Mouse (Mus musculus): ENCODE measurements around the gene Fbxo41. TPM values are rescaled to one million over a fixed set of nuclear protein-coding genes. Genes with fewer than 3 reads are reported as not detected.

Fbxo41 gene
- polyA plus RNA-seq (2012; rRNA removed; ENCODE audit: low replicate concordance) = 0.09 and 0.17 TPM in 2 replicates

DNA sequence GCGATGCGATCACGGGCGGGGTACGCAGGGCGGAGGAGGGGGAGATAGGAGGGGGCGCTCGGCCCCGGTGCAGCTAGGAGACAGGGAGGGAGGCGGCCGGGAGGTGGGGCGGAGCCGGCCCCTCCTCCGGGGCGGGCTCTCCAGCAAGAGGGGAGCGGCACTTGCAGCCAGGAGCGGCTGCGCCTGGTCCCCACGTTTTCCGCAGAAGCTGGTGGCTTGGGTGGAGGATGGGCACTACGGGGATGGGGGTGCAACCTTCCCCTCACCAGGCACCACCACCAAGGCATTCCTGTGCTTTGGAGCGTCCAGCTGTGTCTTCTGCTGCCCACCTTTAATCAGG, at the start of gene Fbxo41:
Gene Fbxo41 (minus strand): TSS at position 84 of the 340 bp plus-strand sequence.

GRCm38 (mm10) chr6:85513531-85513910, 10.7 kb upstream of the Fbxo41 start, which contains the start of gene Egr4:
Gene Egr4, minus strand, starts transcription at chr6:85513589.

DNA sequence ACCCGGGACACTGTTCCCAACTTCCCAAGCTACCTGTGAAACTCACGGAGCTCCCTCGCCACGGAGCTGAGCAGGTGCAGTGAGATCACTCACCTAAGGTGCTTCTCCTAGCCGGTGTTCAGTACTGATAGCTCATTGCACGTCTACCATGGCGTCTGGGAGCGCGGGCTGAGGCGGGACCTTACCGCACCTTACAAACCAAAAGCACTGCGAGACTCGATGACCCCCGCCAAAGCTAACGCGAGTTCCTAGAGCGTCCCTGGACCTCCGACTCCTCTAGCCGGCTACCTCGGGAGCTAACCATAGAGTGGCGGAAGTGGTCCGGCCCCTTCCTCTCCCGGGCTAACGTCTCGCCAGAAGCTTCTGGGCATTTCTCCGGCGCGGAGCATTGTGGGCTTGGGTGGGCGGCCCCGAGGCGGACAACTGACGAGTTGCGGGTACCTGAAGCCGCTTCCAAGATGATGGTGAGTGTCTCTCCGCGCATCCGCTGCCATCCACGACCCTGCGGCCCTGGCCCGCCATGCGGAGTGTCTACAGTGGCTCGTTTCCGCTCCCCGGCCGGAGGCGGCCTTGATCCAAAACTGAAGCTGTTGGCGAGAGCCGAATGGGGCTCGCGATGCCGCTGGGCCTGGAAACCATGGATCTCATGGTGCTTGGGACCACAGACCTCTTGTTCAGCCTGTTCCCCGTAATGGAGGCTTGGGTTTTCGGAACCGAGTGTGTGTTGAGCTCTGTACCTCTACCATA, 51.0 kb downstream of the Fbxo41 start, which contains the start of gene Pradc1:
Gene Pradc1 (minus strand): TSS at position 307 of the 747 bp plus-strand sequence.

GRCm38 (mm10) chr6:85450697-85451663, 51.8 kb downstream of the Fbxo41 start, which contains the start of gene Cct7:
Gene Cct7, plus strand, starts transcription at chr6:85451514.

DNA sequence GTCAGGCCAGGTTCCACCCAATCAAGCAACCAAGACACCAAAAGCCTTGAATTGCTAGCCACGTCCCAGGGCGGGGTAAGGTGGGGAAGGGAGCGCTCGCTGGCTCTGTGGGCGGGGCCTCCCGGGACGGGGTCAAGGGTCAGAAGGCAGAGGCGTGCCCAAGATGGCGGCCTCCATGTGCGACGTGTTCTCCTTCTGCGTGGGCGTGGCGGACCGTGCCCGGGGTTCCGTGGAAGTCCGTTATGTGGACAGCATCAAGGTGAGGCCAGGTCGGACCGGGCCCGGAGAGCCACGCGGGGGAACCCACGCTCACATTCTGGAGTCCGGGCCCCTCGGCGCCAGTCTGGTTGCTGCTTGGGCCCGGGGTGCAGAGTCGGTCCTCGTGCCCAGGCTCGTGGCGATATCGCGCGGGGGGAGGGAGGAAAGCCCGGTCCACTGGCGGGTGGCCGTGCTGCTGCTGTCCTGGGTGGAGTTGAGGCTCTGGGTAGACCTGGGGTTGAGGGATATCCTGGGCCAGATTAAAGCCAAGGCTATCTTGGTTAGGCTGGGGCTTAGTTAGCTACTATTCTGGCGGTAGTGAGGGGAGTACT, 70.9 kb downstream of the Fbxo41 start, which contains the start of gene Smyd5:
Gene Smyd5 (plus strand): TSS at position 148 of the 590 bp plus-strand sequence.

GRCm38 (mm10) chr6:85423836-85424379, 78.9 kb downstream of the Fbxo41 start, which contains the start of gene Noto:
Gene Noto, plus strand, starts transcription at chr6:85423886.

Other genes with a start within 250 kb of the Fbxo41 start
- 29.4 and 34.1 TPM in 2 replicates for gene Sfxn5, start 169.6 kb downstream of the Fbxo41 start, polyA plus RNA-seq (2012; rRNA removed; ENCODE audit: low replicate concordance)
- 43.6 and 45.1 TPM in 2 replicates for gene Rab11fip5, start 128.4 kb downstream of the Fbxo41 start, polyA plus RNA-seq (2012; rRNA removed; ENCODE audit: low replicate concordance)
- not detected in 2 replicates for gene Noto, start 79.1 kb downstream of the Fbxo41 start, polyA plus RNA-seq (2012; rRNA removed; ENCODE audit: low replicate concordance)
- gene Smyd5, start 71.0 kb downstream of the Fbxo41 start, polyA plus RNA-seq (2012; rRNA removed; ENCODE audit: low replicate concordance) = 22.0 and 29.7 TPM in 2 replicates
- gene Cct7, start 51.5 kb downstream of the Fbxo41 start, polyA plus RNA-seq (2012; rRNA removed; ENCODE audit: low replicate concordance) = 68.7 and 93.9 TPM in 2 replicates
- 20.1 and 29.0 TPM in 2 replicates for gene Pradc1, start 51.0 kb downstream of the Fbxo41 start, polyA plus RNA-seq (2012; rRNA removed; ENCODE audit: low replicate concordance)
- 0.13 TPM in 1 of 2 replicates, not detected in the other for gene Egr4, start 10.6 kb upstream of the Fbxo41 start, polyA plus RNA-seq (2012; rRNA removed; ENCODE audit: low replicate concordance)
- gene Alms1, start 84.5 kb upstream of the Fbxo41 start, polyA plus RNA-seq (2012; rRNA removed; ENCODE audit: low replicate concordance) = 0.37 and 0.96 TPM in 2 replicates
- gene Nat8f7, start 210.2 kb upstream of the Fbxo41 start, polyA plus RNA-seq (2012; rRNA removed; ENCODE audit: low replicate concordance) = 1.2 and 3.3 TPM in 2 replicates